Mouse (Mus musculus) cortical plate, adult 2 months (tissue): ENCODE measurements around the gene Set. TPM values are rescaled to one million over a fixed set of nuclear protein-coding genes. Genes with fewer than 3 reads are reported as not detected.

Source experiments
- H3K27ac ChIP-seq: fragments of 200-500 bp; 2 replicates; pipeline ENCODE4 v1.5.1; 2012; ENCODE audit warnings: low read length, control low read depth, inconsistent platforms; ENCODE audit not compliant: insufficient read depth
- H3K4me1 ChIP-seq: fragments of 200-500 bp; 2 replicates; pipeline ENCODE4 v1.6.1; 2011; ENCODE audit warnings: low read length; ENCODE audit not compliant: control insufficient read depth, insufficient read depth
- H3K4me3 ChIP-seq: fragments of 200-500 bp; 2 replicates; pipeline ENCODE4 v1.5.1; 2011; ENCODE audit warnings: mild to moderate bottlenecking, low read length, control low read depth; ENCODE audit not compliant: insufficient read depth
- CTCF ChIP-seq: fragments of 200-500 bp; IDR thresholded peaks from 2 replicates; pipeline ENCODE4 v1.5.1; 2011; ENCODE audit warnings: mild to moderate bottlenecking, control low read depth, low read length; ENCODE audit not compliant: insufficient read depth; ENCODE audit errors: extremely low read depth
- POLR2A ChIP-seq: fragments of 200-500 bp; IDR thresholded peaks from 2 replicates; pipeline ENCODE4 v1.6.1; 2011; ENCODE audit warnings: mild to moderate bottlenecking, low read length, control low read depth; ENCODE audit not compliant: insufficient read depth; ENCODE audit errors: extremely low read depth
- polyA plus RNA-seq: library from polyadenylated mRNA; depleted of rRNA; stranded (reverse); fragments of >200 nt; gene quantifications from 2 replicates; pipeline ENCODE4 v1.2.3, GENCODE M21; 2012

The Set gene
- polyA plus RNA-seq, 1 experiment, result 153 TPM

DNA sequence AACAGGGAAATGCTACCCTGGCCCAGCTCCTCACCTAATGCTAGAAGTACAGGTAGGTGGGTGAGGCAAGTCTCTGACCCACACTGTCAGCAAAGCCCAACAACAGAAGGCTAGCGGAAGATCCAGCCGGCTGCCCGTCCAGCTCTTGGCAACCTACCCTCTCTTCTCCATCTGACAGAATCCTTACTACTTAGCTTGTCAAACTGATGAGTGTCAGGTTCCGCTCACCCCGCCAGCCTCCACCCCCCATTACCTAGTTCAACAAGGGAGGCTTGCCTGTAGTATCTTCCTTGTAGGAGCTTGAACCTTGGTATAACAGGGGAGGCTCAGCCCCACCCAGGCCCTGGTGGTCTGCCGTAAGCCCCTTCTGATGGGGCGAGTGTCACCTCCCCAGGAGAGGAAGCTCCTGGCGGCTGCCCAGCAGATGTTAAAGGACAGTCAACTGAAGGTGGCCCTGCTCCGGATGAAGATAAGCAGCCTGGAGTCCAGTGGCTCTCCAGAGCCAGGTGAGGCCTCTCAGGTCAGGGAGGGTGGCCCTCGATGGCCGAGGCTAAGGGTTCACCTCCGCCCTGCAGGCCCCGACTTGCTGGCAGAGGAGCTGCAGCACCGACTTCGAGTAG, 23.1 kb downstream of the Set start:
- TF ChIP-seq CTCF, result no peak
- TF ChIP-seq POLR2A, result no peak

DNA sequence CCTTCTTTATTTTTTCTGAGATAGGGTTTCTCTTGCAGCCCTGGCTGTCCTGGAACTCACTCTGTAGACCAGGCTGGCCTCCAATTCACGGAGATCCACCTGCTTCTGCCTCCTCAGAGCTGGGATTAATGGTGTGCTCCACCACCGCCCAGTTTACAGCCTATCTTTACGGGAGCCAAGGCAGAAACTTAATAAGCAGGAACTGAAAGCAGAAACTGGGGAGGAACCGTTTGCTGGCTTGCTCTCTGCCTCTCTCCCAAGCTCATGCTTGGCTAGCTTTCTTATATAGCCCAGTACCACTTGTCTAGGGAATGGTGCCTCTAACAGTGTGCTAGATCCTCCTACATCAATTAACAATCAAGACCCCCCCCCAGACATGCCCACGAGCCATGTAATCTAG, 26.9 kb downstream of the Set start:
- TF ChIP-seq CTCF (no peak), POLR2A (no peak)

More for the DNA sequence above, 23.1 kb downstream of the Set start:
- Histone ChIP-seq H3K4me1 (no peaks in the 10 kb centered on the region), H3K4me3 (no peak overlapping the region), H3K27ac (no peak overlapping the region)

DNA sequence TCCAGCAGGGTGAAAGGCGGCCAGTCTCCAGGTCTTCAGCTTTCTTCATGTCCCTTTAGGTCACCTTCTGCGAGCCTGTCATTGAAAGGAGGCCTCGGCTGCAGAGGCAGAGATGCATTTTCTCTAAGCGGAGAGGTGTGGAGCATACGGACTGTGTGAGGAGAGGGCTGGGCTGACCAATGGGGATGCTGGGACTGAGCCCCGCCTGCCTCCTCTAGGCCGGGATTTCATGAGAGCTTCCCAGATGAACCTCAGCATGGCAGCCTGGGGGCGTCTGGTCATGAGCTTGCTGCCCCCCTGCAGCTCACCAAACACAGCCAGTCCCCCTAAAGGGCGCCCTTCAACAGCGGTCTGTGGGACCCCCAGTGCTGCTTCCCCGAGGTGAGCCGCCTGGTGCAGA, 27.5 kb downstream of the Set start:
- no peak overlapping the region for H3K4me3 ChIP-seq
- H3K27ac ChIP-seq, result no peak overlapping the region
- no peaks in the 10 kb centered on the region for H3K4me1 ChIP-seq
- TF ChIP-seq POLR2A (no peak), CTCF (no peak)

More for the DNA sequence above, 26.9 kb downstream of the Set start:
- H3K4me3 ChIP-seq, result no peak overlapping the region
- H3K27ac ChIP-seq, result no peak overlapping the region
- H3K4me1 ChIP-seq, result no peaks in the 10 kb centered on the region

DNA sequence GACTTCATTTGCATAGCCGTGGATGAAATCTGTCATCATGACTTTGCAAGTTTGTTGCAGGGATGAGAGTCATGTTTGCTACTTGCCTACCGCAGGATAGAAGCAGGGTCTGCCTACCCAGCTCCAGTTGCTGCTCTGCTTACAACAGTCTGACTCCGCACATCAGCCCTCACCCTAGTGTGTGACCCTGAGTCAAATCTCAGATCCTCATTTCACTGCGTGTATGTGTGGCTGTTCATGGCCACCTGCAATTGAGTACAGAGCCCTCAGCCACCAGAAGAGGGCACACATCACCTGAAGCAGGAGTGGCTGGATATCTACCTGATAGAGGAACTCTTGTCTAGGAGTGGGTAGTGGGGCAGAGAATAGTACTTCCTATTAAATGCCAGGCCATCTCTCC, 30.1 kb downstream of the Set start:
- TF ChIP-seq POLR2A, result no peak
- no peak for TF ChIP-seq CTCF
- Histone ChIP-seq H3K27ac (no peak overlapping the region), H3K4me3 (no peak overlapping the region), H3K4me1 (no peaks in the 10 kb centered on the region)

DNA sequence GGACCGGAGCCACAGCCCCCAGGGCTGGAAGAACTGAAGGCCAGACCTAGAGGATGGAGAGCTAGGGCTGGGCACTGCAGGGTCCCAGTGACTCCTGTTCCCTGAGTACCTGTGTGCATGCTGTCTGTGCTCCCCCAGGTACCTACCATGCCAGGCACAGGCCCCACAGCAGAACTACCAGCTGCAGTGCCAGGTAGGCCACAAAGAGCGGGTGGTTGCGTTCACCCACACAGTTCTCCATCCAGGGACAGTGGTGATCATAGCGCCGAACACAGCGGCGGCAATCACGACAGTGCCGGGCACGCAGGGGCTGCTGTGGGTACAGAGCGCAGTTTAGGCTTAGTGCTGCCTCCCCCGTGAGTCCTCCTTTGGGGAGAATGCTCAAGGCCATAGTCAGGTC, 34.3 kb downstream of the Set start:
- H3K4me1 ChIP-seq, result no peaks in the 10 kb centered on the region
- TF ChIP-seq POLR2A, result no peak
- no peak for TF ChIP-seq CTCF

DNA sequence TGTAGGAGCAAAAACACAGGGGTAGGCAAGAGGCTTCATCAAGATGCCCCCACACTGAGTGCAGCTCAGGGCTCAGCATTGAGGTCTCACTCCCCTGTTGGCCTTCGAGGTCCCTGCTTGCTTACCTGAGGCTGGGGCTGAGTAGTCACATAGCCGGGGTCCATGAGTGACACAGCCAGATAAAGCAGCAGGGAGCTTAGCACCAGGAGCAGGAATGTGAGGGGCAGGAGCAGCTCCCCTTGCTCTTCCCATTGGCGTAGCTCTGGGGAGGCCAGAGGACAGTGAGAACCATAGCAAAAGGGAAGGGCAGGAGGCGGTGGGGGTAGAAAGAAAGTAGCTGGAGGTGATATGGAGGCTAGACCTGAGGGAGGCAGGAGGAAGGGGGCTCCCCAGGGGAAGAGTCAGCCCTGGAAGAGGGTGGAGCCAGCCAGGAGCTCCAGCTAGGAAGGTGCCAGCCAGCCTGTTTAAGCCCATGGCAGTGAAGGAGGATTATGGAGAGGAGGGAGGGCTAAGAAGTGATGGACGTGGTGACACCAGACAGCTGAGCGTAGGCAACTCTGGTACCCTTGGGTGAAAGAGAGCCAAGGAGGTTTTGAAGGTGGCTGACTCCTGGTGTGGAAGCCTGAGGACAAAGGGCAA, 35.2 kb downstream of the Set start:
- no peaks in the 10 kb centered on the region for H3K4me1 ChIP-seq
- H3K4me3 ChIP-seq, result no peak overlapping the region
- TF ChIP-seq POLR2A (no peak), CTCF (no peak)
- no peak overlapping the region for H3K27ac ChIP-seq

More for the DNA sequence above, 34.3 kb downstream of the Set start:
- Histone ChIP-seq H3K27ac (no peak overlapping the region), H3K4me3 (no peak overlapping the region)

DNA sequence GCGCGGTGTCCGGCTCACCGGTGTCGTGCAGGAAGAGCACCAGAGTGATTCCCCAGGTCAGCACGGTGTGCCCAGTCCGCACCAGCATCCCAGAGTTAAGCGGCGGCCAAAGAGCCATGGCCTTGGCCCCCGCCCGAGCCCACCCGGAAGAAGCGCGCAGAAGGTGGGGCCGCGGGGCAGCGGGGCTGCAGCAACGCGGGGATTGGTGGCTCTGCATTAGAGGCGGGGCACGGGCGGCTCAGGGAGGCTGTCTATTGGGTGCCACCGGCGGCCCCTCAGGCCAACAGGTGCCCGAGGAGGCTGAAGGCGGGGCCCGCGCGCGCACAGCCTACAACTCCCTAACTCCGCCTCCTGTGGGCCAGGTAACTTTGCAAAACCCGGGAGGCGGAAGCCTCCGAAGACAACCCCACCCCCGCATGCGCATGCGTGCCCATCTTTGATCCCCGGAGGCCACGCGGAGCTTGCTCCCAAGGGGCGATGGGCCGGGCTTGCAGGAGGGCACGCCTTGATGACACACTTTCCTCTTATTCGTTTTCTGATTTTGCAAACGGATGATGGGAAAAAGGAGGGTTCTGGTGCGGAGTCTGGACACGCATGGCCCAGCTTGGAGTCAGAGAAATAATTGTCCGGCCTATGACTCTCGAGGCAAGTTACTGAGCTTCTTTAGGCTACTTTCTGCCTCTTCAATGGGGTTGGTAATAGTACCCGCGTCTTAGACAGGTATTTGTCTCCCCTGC, 36.5 kb downstream of the Set start, which contains the start of gene Zdhhc12:
TSS of gene Zdhhc12 (minus strand) at position 178 of the 737 bp plus-strand sequence.
- TF ChIP-seq CTCF, result no peak
- peak; percentile 58 for TF ChIP-seq POLR2A
- H3K4me1 ChIP-seq, result no peaks in the 10 kb centered on the region

DNA sequence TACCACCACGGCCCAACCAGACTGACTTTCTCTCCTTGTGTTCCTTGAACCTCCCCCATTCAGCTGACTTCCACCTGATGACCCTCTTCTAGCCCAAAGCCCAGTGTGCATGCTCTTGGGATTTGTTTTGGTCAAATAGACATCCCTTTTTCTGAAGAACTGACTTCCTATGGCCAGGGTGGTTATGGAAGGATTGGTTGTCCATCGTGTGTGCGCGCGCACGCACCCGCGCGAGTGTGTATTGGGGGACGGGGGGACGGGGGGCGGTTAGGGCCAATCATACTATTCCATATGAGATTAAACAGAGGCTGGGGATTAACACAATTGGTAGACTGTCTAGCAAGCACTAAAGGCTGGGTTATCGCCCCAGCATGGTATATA, 37.0 kb downstream of the Set start:
- Histone ChIP-seq H3K27ac (no peak overlapping the region), H3K4me1 (no peaks in the 10 kb centered on the region), H3K4me3 (peak overlapping the region; percentile 54)
- no peak for TF ChIP-seq POLR2A
- TF ChIP-seq CTCF, result no peak

More for the DNA sequence above, 36.5 kb downstream of the Set start, which contains the start of gene Zdhhc12:
- peak within 1 kb of the TSS; percentile 54 for H3K4me3 ChIP-seq
- H3K27ac ChIP-seq, result no peak within 1 kb of the TSS

DNA sequence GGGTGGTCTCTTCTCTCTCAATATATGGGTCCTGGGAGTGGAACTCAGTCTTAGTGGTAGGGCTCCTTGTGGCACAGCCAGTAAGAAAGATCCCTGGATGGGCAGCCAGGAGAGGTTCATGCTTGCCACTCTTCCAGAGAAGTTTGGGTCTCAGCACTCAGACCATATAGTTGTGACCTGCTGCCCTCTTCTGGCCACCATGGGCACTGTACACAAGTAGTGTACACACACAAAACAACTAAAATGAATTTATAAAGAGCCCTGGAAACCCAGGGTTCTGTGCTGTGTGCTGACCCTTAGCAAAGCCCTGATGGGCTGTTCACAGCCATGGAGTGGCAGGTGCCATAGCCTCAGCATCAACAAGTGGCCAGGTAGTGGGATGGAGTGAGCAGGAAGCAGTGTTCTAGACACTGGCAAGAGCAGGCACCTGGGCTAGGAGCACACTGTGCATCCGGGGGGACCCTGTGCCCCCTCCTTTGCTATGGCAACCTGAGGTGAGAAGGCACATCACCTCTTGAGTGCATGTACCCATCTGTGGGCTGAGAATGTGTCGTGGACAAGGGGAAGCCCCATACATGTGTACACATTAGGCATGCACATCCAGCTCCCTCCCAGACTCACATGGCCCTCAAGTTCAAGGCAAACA, 38.8 kb downstream of the Set start:
- Histone ChIP-seq H3K4me3 (no peak overlapping the region), H3K4me1 (no peaks in the 10 kb centered on the region), H3K27ac (no peak overlapping the region)
- no peak for TF ChIP-seq POLR2A
- peak; percentile 62 for TF ChIP-seq CTCF

DNA sequence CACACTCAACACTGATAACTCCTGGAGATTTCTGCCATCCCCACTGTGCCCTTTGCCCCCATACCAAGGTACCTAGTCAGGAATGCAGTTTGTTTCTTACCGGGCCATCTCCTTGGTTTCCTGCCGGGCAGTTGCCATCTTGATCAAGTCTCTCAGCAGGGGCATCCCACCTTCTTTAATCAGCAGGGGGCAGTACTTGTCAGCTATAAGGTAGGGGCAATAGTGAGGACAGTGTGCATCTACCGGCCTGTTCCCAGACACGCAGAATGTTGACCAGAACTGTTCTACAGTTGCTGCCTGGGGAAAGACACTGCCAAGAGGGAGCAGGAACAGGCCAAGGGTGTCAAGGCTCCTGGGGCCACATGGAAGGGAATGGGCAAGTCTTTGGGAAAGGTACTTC, 43.0 kb downstream of the Set start:
- Histone ChIP-seq H3K4me1 (no peaks in the 10 kb centered on the region), H3K4me3 (no peak overlapping the region), H3K27ac (no peak overlapping the region)
- no peak for TF ChIP-seq POLR2A
- no peak for TF ChIP-seq CTCF
